Mouse (Mus musculus): ENCODE measurements around the gene Mapkapk2. TPM values are rescaled to one million over a fixed set of nuclear protein-coding genes. Genes with fewer than 3 reads are reported as not detected.

The Mapkapk2 gene
- polyA plus RNA-seq, 1 experiment from 2014 or later, result 49.5 TPM

DNA sequence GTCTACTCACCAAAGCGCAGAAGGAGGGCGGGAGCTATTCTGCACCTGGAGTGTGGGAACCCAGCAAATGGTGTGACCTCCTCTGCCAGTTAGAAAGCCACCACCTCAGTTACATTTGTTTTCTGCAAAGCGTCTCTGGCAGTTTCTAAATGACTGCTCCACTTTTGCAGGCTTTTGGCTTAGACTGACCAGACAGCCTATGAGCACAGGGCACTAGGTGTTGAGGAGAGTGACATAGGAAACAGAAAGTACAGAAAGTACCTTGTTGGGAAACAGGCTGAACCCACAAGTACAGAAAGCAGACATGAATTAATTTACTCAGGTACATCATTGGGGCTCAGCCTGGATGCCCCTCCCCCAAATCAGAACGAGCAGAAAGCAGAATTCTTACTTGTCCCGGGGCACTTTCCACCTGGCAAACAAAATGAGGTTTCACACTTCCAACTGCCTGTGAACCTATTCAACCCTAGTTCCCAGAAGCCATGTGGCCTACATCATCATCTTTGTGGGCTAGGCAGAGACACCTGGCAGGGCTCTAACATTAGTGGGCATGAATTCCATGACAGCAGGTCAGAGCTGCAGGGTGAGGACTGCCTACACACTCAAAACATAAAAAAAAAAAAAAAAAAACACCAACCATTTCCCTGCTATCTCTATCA is 74.9 kb downstream of the Mapkapk2 start:
- no peak overlapping the region for H3K4me3 ChIP-seq (replicated peaks)
- no peaks in the 10 kb centered on the region for H3K9me3 ChIP-seq
- 43% methylated on average over 5 of the region's 5 CpGs for whole genome bisulfite sequencing
- no peaks in the 10 kb centered on the region for H3K27me3 ChIP-seq (replicated peaks)
- no peaks in the 10 kb centered on the region for H3K36me3 ChIP-seq
- no peak overlapping the region for H3K27ac ChIP-seq
- no peak overlapping the region for H3K4me2 ChIP-seq
- no peak for ATAC-seq (ENCODE audit: insufficient read depth, low FRiP score, low read depth)
- H3K9ac ChIP-seq, result no peak overlapping the region
- H3K4me1 ChIP-seq, result no peaks in the 10 kb centered on the region

DNA sequence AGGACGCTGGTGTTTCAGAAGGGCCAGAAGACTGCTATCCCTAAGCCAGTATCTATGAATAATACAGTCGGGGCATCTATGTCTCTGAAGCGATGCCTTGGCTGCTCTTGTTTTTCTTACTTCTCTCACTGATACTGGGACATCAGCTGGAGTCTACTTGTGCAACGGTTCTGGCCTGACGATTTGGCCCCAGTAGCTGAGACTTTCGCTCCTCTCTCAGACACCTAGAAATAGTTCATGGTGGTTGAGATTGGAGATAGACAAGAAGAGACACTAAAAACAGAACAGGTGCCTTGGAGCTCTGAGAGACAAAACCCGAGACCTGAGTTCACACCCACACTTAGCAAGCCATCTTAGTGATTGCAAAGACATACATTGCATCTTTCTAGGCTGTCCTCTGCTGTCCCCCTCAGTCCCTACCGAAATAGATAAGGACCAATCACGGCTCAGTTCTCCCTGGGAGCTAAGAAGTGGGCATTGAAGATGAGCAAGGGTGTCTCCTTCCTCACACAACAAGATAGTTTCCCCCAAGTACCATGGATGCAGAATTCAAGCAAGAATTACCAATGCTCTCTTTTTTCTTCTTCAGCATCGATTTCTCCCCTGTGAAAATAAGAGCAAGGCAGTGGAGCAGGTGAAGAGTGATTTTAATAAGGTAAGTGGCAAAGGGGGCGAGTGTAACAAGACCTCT is 75.6 kb downstream of the Mapkapk2 start:
- 78% methylated on average over 11 of the region's 11 CpGs for WGBS
- Histone ChIP-seq H3K27me3 (replicated peaks) (no peaks in the 10 kb centered on the region), H3K9ac (no peak overlapping the region), H3K4me3 (replicated peaks) (no peak overlapping the region), H3K4me2 (no peak overlapping the region), H3K36me3 (no peaks in the 10 kb centered on the region), H3K4me1 (no peaks in the 10 kb centered on the region), H3K27ac (no peak overlapping the region), H3K9me3 (no peaks in the 10 kb centered on the region)
- no peak for ATAC-seq (ENCODE audit: insufficient read depth, low FRiP score, low read depth)

DNA sequence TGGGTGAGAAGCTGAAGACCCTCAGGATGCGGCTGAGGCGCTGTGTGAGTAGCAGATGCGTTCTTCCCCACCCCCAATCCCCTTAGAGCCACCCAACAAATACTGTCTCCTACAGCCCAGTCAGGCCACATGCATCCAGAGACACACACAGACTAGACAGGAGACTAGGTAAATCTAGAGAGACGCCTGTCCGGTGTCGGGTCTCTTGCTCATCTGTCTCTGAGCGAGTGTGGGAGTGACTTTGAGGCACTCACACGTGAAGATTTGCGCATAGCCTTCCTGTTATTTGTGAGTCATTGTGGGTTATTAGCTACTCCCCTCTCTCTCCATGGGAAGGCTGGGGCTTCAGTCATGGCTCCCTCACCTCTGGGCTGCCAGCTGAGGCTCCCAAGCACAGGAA is 76.2 kb downstream of the Mapkapk2 start:
- Histone ChIP-seq H3K4me1 (no peaks in the 10 kb centered on the region), H3K9ac (no peak overlapping the region), H3K27me3 (replicated peaks) (no peaks in the 10 kb centered on the region), H3K4me2 (no peak overlapping the region), H3K36me3 (no peaks in the 10 kb centered on the region), H3K27ac (no peak overlapping the region), H3K9me3 (no peaks in the 10 kb centered on the region), H3K4me3 (replicated peaks) (no peak overlapping the region)
- whole genome bisulfite sequencing, result 65% methylated on average over 9 of the region's 9 CpGs
- ATAC-seq (ENCODE audit: insufficient read depth, low FRiP score, low read depth), result no peak

DNA sequence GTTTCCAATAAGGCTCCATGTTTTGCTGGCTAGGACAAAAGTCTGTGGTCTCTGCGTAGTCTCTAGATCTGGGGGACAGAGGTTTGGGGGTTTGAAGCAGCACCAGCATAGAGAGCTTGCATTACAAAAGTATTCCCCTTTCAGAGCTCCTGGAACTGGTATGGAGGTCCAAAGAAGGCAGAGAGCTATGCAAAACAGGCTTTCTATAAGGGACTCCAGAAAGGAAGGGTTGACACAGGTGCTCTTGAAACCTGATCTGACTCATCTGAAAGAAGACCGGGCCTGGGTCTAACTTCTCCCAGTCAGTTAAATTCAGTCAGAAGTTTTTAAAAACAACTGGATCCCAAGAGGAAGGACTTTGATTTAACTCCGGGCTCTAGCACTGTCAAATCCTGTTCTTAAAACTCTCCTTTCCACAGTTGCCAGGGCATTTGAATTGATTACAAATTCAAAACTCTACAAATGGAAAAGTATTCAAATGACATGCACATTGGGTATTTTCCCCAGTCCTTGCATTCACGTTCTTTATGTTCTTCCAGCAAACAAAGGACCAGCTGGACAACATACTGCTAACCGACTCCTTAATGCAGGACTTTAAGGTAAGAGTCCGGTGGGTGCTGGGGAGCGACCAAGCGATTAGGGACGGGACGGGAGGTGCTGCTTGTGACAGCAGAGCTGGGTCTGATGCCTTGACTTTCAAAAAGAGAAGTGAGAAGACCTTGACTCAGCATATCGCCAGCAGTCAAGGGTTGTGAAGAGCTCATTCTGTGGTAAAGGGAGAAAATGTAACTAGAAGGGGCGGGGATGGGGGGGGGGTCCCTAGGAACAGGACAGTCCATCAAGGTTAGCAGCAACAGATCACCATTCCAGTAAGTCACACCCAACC is 77.0 kb downstream of the Mapkapk2 start:
- 49% methylated on average over 12 of the region's 12 CpGs for WGBS

DNA sequence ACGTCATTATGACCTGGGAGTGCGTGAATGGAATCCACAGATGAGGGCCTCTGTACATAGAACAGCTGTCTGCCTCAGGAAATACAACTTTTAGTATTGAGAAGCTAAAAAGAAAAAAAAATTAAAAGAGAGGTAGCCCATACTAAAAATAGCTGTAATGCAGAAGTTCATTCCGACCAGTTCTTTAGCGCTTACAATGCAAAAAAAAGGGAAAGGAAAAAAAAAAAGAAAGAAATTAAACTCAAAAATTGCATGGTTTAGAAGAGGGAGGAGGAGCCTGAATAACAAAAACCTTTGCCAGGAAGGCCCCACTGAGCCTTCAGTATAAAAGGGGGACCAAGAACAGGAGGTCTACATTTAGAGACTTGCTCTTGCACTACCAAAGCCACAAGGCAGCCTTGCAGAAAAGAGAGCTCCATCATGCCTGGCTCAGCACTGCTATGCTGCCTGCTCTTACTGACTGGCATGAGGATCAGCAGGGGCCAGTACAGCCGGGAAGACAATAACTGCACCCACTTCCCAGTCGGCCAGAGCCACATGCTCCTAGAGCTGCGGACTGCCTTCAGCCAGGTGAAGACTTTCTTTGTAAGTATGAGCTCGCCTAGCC is 78.0 kb downstream of the Mapkapk2 start, which contains the start of gene Il10:
Il10 (plus strand) TSS at position 354 of the 607 bp plus-strand sequence.
- Histone ChIP-seq H3K4me3 (replicated peaks) (no peak within 1 kb of the TSS), H3K9me3 (no peaks in the 10 kb centered on the region), H3K4me2 (no peak within 1 kb of the TSS), H3K36me3 (no peaks in the 10 kb centered on the region), H3K27ac (no peak within 1 kb of the TSS), H3K27me3 (replicated peaks) (no peaks in the 10 kb centered on the region), H3K4me1 (no peaks in the 10 kb centered on the region), H3K9ac (no peak within 1 kb of the TSS)
- WGBS, result 53% methylated on average over 8 of the region's 8 CpGs
- no peak for ATAC-seq (ENCODE audit: insufficient read depth, low FRiP score, low read depth)

More for the DNA sequence above, 77.0 kb downstream of the Mapkapk2 start:
- ATAC-seq (ENCODE audit: insufficient read depth, low FRiP score, low read depth), result no peak
- Histone ChIP-seq H3K4me1 (no peaks in the 10 kb centered on the region), H3K9me3 (no peaks in the 10 kb centered on the region), H3K4me3 (replicated peaks) (no peak overlapping the region), H3K27me3 (replicated peaks) (no peaks in the 10 kb centered on the region), H3K36me3 (no peaks in the 10 kb centered on the region), H3K9ac (no peak overlapping the region), H3K4me2 (no peak overlapping the region), H3K27ac (no peak overlapping the region)

DNA sequence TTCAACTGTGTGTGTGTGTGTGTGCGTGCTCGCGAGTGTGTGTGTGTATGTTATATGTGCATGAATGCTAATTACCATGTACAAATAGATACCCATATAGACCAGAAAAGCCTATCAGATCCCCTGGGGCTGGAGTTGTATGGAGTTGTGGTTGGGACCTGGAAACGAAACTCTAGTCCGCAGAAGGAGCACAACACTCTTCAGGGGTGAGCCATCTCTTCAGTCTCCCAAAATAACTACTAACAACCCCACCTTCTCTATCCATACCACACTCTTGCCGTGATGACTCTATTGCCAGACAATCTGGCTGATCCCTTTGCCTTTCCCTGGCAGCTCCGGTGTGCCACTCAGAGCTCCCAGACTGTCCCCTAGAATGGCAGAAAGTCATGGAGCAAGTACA is 81.7 kb downstream of the Mapkapk2 start:
- WGBS, result 92% methylated on average over 7 of the region's 7 CpGs
- no peak overlapping the region for H3K4me2 ChIP-seq
- H3K27ac ChIP-seq, result no peak overlapping the region

DNA sequence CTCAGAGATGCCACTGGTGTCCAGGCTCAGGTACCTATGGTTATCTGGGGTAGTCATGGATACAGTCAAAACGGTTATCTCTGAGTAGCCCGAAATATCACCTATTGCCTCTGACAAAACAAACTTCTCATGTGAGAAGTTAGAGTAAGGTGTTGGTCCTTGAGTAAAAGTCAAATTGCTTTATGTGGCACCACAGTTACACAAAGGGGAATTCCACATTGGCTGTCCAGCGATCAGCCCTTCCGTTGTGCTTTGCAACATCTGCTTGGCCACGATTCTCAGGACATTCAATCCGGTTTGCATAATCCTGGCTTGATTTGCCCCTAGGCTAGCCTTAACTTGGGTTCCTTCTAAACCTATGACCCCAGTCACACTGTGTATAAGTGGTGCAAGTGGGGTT is 82.3 kb downstream of the Mapkapk2 start:
- Histone ChIP-seq H3K9ac (no peak overlapping the region), H3K27me3 (replicated peaks) (no peaks in the 10 kb centered on the region), H3K9me3 (no peaks in the 10 kb centered on the region), H3K4me1 (no peaks in the 10 kb centered on the region), H3K4me2 (no peak overlapping the region), H3K4me3 (replicated peaks) (no peak overlapping the region), H3K27ac (no peak overlapping the region), H3K36me3 (no peaks in the 10 kb centered on the region)
- no peak for ATAC-seq (ENCODE audit: insufficient read depth, low FRiP score, low read depth)
- 90% methylated on average over 6 of the region's 6 CpGs for WGBS

More for the DNA sequence above, 81.7 kb downstream of the Mapkapk2 start:
- Histone ChIP-seq H3K9me3 (no peaks in the 10 kb centered on the region), H3K4me1 (no peaks in the 10 kb centered on the region), H3K4me3 (replicated peaks) (no peak overlapping the region), H3K27me3 (replicated peaks) (no peaks in the 10 kb centered on the region), H3K36me3 (no peaks in the 10 kb centered on the region), H3K9ac (no peak overlapping the region)
- ATAC-seq (ENCODE audit: insufficient read depth, low FRiP score, low read depth), result no peak

DNA sequence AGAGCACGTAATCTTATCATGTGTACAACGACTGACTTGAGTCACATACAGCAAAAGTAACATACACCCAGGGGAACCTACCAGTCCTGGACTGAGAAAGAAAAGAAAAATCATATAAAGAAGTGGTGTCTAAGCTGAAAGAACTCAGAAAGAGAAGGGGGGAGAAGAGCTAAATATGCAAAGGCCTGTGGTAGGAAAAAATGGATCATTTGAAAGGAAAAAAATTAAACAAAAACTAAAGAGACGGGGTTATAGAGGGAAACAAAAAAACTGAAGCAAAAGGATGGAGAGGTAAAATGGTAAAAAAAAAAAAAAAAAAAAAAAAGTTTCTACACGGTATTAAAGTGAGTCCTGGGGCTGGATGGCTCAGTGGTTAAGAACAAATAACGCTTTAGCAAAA is 83.7 kb downstream of the Mapkapk2 start:
- H3K27ac ChIP-seq, result no peak overlapping the region
- no peak overlapping the region for H3K4me3 ChIP-seq (replicated peaks)
- H3K36me3 ChIP-seq, result no peaks in the 10 kb centered on the region
- WGBS, result 76% methylated on average over 5 of the region's 5 CpGs
- no peaks in the 10 kb centered on the region for H3K27me3 ChIP-seq (replicated peaks)
- no peak overlapping the region for H3K4me2 ChIP-seq
- no peaks in the 10 kb centered on the region for H3K9me3 ChIP-seq
- ATAC-seq (ENCODE audit: insufficient read depth, low FRiP score, low read depth), result no peak
- no peak overlapping the region for H3K9ac ChIP-seq
- no peaks in the 10 kb centered on the region for H3K4me1 ChIP-seq

DNA sequence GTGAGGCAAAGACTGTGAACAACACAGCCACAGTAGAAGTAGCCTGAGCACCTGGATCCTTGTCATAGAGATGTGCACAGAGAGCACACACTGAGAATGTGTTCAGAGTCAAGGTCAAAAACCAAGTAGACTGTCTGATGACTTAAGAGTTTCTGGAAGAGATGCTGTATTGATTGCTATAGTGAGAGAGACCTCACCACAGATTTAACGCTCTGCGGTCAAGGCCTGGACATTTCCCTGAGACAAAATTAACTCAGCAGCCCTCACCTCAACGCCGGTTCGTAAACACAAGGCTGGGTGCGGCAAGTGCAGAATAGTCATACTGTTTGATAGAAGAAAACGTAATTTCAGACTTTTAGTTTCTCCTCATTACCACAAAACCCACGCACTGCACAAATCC is 85.1 kb downstream of the Mapkapk2 start:
- Histone ChIP-seq H3K4me3 (replicated peaks) (no peak overlapping the region), H3K9ac (no peak overlapping the region), H3K4me2 (no peak overlapping the region), H3K9me3 (no peaks in the 10 kb centered on the region), H3K4me1 (no peaks in the 10 kb centered on the region), H3K36me3 (no peaks in the 10 kb centered on the region), H3K27ac (no peak overlapping the region), H3K27me3 (replicated peaks) (no peaks in the 10 kb centered on the region)
- 78% methylated on average over 8 of the region's 8 CpGs for WGBS
- no peak for ATAC-seq (ENCODE audit: insufficient read depth, low FRiP score, low read depth)

DNA sequence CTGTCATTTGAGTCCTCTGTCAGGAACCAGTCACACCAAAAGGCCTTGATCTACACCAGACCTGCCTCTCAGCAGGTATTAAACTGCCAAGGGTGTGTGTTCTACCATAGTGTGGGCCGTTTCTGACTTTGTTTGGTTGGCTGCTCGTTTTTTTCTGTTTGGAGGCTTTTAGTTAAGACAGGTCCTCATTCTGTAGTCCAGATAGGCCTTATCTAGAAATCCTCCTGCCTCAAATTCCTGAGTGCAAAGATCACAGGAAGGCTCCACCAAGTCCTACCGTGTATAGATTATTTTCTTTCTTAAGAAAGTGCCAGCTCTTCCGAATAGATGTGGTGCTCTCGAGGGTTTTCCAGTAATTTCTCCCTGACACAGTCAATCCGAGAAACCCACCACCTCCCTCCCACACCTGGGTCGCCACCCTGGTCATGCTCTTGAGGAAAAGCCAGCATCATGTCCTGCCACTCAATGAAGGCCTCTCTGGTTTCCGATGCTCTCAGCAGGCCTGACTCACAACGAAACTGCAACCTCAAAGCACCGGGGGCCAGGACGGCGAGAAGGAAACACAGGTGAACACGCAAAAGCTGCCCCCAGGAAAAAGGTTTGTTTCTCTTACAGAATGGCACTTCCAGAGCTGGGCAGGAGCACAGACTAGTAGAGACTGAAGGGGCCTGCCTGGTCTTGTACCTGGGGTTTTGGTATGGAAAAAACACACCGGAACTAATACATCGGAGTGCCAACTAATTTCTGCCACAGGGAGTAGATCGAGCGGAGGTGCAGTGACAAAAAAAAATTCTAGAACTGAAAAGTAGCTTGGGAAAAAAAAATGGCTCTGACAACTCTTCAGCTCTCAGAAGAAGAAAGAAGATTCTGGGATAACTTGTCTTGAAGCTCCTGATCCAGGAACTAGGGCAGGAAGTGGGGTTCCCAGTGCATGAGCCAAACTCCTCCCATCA is 87.1 kb downstream of the Mapkapk2 start:
- no peaks in the 10 kb centered on the region for H3K9me3 ChIP-seq
- 69% methylated on average over 17 of the region's 17 CpGs for WGBS
- H3K4me3 ChIP-seq (replicated peaks), result no peak overlapping the region
- H3K36me3 ChIP-seq, result no peaks in the 10 kb centered on the region
- H3K4me1 ChIP-seq, result no peaks in the 10 kb centered on the region
- no peak for ATAC-seq (ENCODE audit: insufficient read depth, low FRiP score, low read depth)
- no peaks in the 10 kb centered on the region for H3K27me3 ChIP-seq (replicated peaks)
- H3K9ac ChIP-seq, result no peak overlapping the region
- H3K27ac ChIP-seq, result no peak overlapping the region
- H3K4me2 ChIP-seq, result no peak overlapping the region

DNA sequence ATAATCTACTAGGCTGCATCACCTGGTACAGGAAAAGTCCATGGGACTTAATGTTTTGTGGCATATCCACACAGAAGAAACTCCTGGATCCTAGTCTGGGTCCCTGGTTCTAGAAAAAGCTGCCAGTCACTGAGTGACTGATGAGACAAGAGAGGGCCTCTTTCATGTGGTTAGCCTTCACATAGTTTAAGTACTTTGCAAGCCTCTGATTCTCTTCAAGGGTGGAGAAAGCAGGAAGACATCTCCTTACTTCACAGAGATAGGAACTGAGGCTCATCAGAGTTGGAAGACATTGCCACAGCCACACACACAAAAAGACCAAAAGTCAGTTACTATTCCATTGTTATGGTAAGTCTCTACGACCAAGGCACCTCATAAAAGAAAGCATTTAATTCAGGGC is 91.6 kb downstream of the Mapkapk2 start:
- Histone ChIP-seq H3K27ac (no peak overlapping the region), H3K27me3 (replicated peaks) (no peaks in the 10 kb centered on the region), H3K4me1 (no peaks in the 10 kb centered on the region), H3K9ac (no peak overlapping the region), H3K4me2 (no peak overlapping the region), H3K9me3 (no peaks in the 10 kb centered on the region), H3K4me3 (replicated peaks) (no peak overlapping the region), H3K36me3 (no peaks in the 10 kb centered on the region)
- 70% methylated on average over 1 of the region's 1 CpGs for WGBS
- ATAC-seq (ENCODE audit: insufficient read depth, low FRiP score, low read depth), result no peak

Data from stomach, embryonic 15.5 days (tissue).